Mouse (Mus musculus) forebrain, embryonic 16.5 days (tissue): Measurements from ENCODE around the gene Gm37240. TPM values are rescaled to one million over a fixed set of nuclear protein-coding genes. Genes with fewer than 3 reads are reported as not detected.
A peak's percentile ranks its signal among the peaks of the same experiment; 100 is the strongest.

Source experiments
- ATAC-seq: fragments of 200-750 bp; cut with Nextera tagmentation; 2 replicates; pipeline ENCODE4 v1.8.0; 2017; ENCODE audit warnings: mild to moderate bottlenecking, moderate library complexity
- H3K27ac ChIP-seq: fragments of 300-500 bp; sonication (generic); 2 replicates; pipeline ENCODE4 v1.5.1; 2014; ENCODE audit warnings: low read length, control low read depth
- H3K27me3 ChIP-seq: fragments of 300-500 bp; sonication (generic); replicated peaks from 2 replicates; pipeline ENCODE4 v1.6.1; 2014; ENCODE audit warnings: low read length; ENCODE audit not compliant: control insufficient read depth, insufficient read depth
- H3K36me3 ChIP-seq: fragments of 300-500 bp; sonication (generic); 2 replicates; pipeline ENCODE4 v1.6.1; 2014; ENCODE audit not compliant: control insufficient read depth, insufficient read depth
- H3K4me1 ChIP-seq: fragments of 300-500 bp; sonication (generic); replicated peaks from 2 replicates; pipeline ENCODE4 v1.6.1; 2014; ENCODE audit warnings: low read length; ENCODE audit not compliant: control insufficient read depth, insufficient read depth
- H3K4me2 ChIP-seq: fragments of 300-500 bp; sonication (generic); 2 replicates; pipeline ENCODE4 v1.6.1; 2014; ENCODE audit warnings: mild to moderate bottlenecking, low read length, control low read depth
- H3K4me3 ChIP-seq: fragments of 300-500 bp; sonication (generic); replicated peaks from 2 replicates; pipeline ENCODE4 v1.5.1; 2014; ENCODE audit warnings: mild to moderate bottlenecking, low read length, control low read depth
- H3K9ac ChIP-seq: fragments of 300-500 bp; sonication (generic); replicated peaks from 2 replicates; pipeline ENCODE4 v1.6.1; 2014; ENCODE audit warnings: low read depth, low read length, control low read depth
- H3K9me3 ChIP-seq: fragments of 300-500 bp; sonication (generic); 2 replicates; pipeline ENCODE4 v1.6.1; 2016; ENCODE audit warnings: low read length; ENCODE audit not compliant: control insufficient read depth
- WGBS: fragments of 180-500 bp; shearing (Covaris S2); extraction: QIAGEN DNeasy Blood & Tissue Kit; methylation state at CpG from one replicate; pipeline ENCODE4 v1.1.7; 2014; 5-methylcytosine and 5-hydroxymethylcytosine counted together
- polyA plus RNA-seq: library from polyadenylated mRNA; unstranded; fragments of >200 nt; fragmentation: Nextera tagmentation; extraction: Ambion mirVana; gene quantifications from 2 replicates; pipeline ENCODE4 v1.2.1, GENCODE M21; 2015

Gm37240 gene
- polyA plus RNA-seq, 1 experiment from 2014 or later: 1.6 TPM

- Histone ChIP-seq H3K27ac (no peak overlapping the region), H3K9me3 (no peaks in the 10 kb centered on the region), H3K9ac (no peak overlapping the region), H3K36me3 (no peaks in the 10 kb centered on the region), H3K4me1 (peaks cover 9% of the 10 kb centered on the region), H3K4me2 (no peak overlapping the region), H3K27me3 (peaks cover 7% of the 10 kb centered on the region), H3K4me3 (no peak overlapping the region)
- no peak for ATAC-seq
- 85% methylated on average over 3 of the region's 3 CpGs for WGBS
These were observed 1402.4 kb downstream of the Gm37240 start for GRCm38 (mm10) chr3:84484891-84485290.

- Histone ChIP-seq H3K4me2 (no peak overlapping the region), H3K4me3 (no peak overlapping the region), H3K9me3 (no peaks in the 10 kb centered on the region), H3K36me3 (no peaks in the 10 kb centered on the region), H3K27me3 (peaks cover 11% of the 10 kb centered on the region), H3K27ac (no peak overlapping the region), H3K9ac (no peak overlapping the region), H3K4me1 (peaks cover 15% of the 10 kb centered on the region)
- no peak for ATAC-seq
- WGBS: 79% methylated on average over 4 of the region's 4 CpGs
These were observed 1403.0 kb downstream of the Gm37240 start for GRCm38 (mm10) chr3:84484333-84484732.

GRCm38 (mm10) chr3:84482121-84482520, 1405.2 kb downstream of the Gm37240 start:
- 78% methylated on average over 6 of the region's 6 CpGs for WGBS
- ATAC-seq: no peak
- Histone ChIP-seq H3K27me3 (peaks cover 25% of the 10 kb centered on the region), H3K9ac (no peak overlapping the region), H3K4me2 (no peak overlapping the region), H3K36me3 (no peaks in the 10 kb centered on the region), H3K4me3 (no peak overlapping the region), H3K4me1 (peaks cover 23% of the 10 kb centered on the region), H3K9me3 (no peaks in the 10 kb centered on the region), H3K27ac (no peak overlapping the region)

GRCm38 (mm10) chr3:84481104-84481503, 1406.2 kb downstream of the Gm37240 start:
- Histone ChIP-seq H3K9me3 (no peaks in the 10 kb centered on the region), H3K27ac (no peak overlapping the region), H3K36me3 (no peaks in the 10 kb centered on the region), H3K4me3 (peak overlapping the region; percentile 68), H3K4me2 (peak overlapping the region; percentile 99), H3K4me1 (peaks cover 23% of the 10 kb centered on the region), H3K9ac (no peak overlapping the region), H3K27me3 (peaks cover 28% of the 10 kb centered on the region)
- 3% methylated on average over 11 of the region's 11 CpGs for WGBS
- no peak for ATAC-seq

GRCm38 (mm10) chr3:84480006-84480897, 1407.1 kb downstream of the Gm37240 start, which contains the start of gene Fhdc1:
Fhdc1 (minus strand) TSS chr3:84480429.
- Histone ChIP-seq H3K9ac (peak within 1 kb of the TSS; percentile 71), H3K36me3 (no peaks in the 10 kb centered on the region), H3K27me3 (peaks cover 28% of the 10 kb centered on the region), H3K27ac (no peak within 1 kb of the TSS), H3K4me1 (peaks cover 23% of the 10 kb centered on the region), H3K4me3 (peak within 1 kb of the TSS; percentile 68), H3K9me3 (no peaks in the 10 kb centered on the region), H3K4me2 (peak within 1 kb of the TSS; percentile 99)
- under 1% methylated on average over 79 of the region's 82 CpGs for WGBS
- ATAC-seq: peak; percentile 59

GRCm38 (mm10) chr3:84479293-84480005, 1407.9 kb downstream of the Gm37240 start:
- peak overlapping the region; percentile 68 for H3K4me3 ChIP-seq
- H3K36me3 ChIP-seq: no peaks in the 10 kb centered on the region
- WGBS: under 1% methylated on average over 61 of the region's 61 CpGs
- ATAC-seq: peak; percentile 60
- no peak overlapping the region for H3K27ac ChIP-seq
- H3K4me2 ChIP-seq: peak overlapping the region; percentile 99
- peak overlapping the region; percentile 71 for H3K9ac ChIP-seq
- H3K9me3 ChIP-seq: no peaks in the 10 kb centered on the region
- H3K27me3 ChIP-seq: peaks cover 28% of the 10 kb centered on the region
- H3K4me1 ChIP-seq: peaks cover 23% of the 10 kb centered on the region

- Histone ChIP-seq H3K36me3 (no peaks in the 10 kb centered on the region), H3K4me1 (peaks cover 23% of the 10 kb centered on the region), H3K4me2 (peak overlapping the region; percentile 99), H3K27me3 (peaks cover 28% of the 10 kb centered on the region), H3K9ac (peak overlapping the region; percentile 71; the same call in 1 of the 2 replicates), H3K4me3 (peak overlapping the region; percentile 68), H3K9me3 (no peaks in the 10 kb centered on the region), H3K27ac (no peak overlapping the region)
- WGBS: 6% methylated on average over 12 of the region's 12 CpGs
- no peak for ATAC-seq
These were observed 1408.4 kb downstream of the Gm37240 start for GRCm38 (mm10) chr3:84478896-84479292.

- H3K4me2 ChIP-seq: no peak overlapping the region
- 15% methylated on average over 7 of the region's 7 CpGs for WGBS
- H3K9me3 ChIP-seq: no peaks in the 10 kb centered on the region
- H3K27me3 ChIP-seq: peaks cover 28% of the 10 kb centered on the region
- H3K36me3 ChIP-seq: no peaks in the 10 kb centered on the region
- no peak overlapping the region for H3K9ac ChIP-seq
- H3K4me3 ChIP-seq: no peak overlapping the region
- no peak for ATAC-seq
- no peak overlapping the region for H3K27ac ChIP-seq
- peaks cover 23% of the 10 kb centered on the region for H3K4me1 ChIP-seq
These were observed 1409.1 kb downstream of the Gm37240 start for GRCm38 (mm10) chr3:84478195-84478594.

GRCm38 (mm10) chr3:84477498-84477897, 1409.8 kb downstream of the Gm37240 start:
- no peak for ATAC-seq
- H3K4me2 ChIP-seq: no peak overlapping the region
- no peaks in the 10 kb centered on the region for H3K36me3 ChIP-seq
- no peak overlapping the region for H3K4me3 ChIP-seq
- WGBS: 87% methylated on average over 1 of the region's 1 CpGs
- peaks cover 23% of the 10 kb centered on the region for H3K4me1 ChIP-seq
- peaks cover 28% of the 10 kb centered on the region for H3K27me3 ChIP-seq
- H3K9me3 ChIP-seq: no peaks in the 10 kb centered on the region
- H3K27ac ChIP-seq: no peak overlapping the region
- no peak overlapping the region for H3K9ac ChIP-seq
